Mouse (Mus musculus) 416B (cell line): ENCODE measurements around the gene Myo18a.
A peak's percentile ranks its signal among the peaks of the same experiment; 100 is the strongest.
"Not testable (repeated sequence)": the region's sequence is repeated elsewhere in the genome, so short reads cannot be mapped to it uniquely, and the experiment has no call there.

Experiments
- DNase-seq: peaks from one replicate; pipeline ENCODE4 v3.0.0; 2011; ENCODE audit warnings: low read depth

The Myo18a gene

DNA sequence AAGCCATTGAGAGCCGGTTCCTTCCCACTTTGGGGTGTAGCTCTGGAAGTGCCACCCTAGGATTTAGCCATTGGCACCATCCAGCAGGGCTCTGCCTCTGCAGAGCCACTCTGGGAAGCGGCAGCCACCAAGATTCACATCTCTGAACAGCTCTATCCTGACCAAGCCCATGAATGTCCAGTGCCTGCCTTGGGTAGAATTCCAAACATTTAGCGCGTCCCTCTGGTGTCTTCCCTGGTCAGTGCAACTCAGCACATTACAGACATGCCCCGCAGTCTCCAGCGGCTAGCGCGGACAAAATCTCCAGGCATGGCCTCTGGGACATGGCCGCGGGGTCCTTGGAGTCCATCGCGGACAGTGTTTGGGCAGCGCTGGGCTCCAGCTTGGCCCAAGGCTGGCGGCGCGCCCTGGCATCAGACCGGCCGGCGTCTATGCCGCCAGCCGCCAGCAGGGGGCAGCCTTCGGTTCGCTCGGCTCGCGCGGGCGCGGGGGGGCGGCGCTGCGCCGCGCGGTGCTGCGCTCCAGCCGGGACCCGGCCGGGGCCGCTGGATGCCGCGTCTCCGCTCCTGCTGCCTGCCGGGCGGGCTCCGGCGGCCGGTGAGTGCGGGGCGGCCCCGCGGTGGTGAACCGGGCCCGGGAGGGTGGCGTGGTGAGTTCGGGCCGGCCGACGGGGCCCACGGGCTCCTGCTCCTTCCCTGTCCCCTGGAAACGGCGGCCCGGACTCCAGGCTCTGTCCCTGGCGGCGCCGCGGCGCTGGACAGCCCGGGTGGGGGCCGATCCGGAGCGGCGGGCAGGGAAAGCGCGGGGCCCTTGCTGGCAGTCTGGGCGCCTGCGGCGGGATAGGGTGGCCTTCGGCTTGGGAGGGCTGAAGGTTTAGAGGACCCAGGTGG lies at the start of gene Myo18a:
Myo18a (plus strand) TSS at position 464 of the 890 bp plus-strand sequence.
- peak; percentile 57 for DNase-seq

DNA sequence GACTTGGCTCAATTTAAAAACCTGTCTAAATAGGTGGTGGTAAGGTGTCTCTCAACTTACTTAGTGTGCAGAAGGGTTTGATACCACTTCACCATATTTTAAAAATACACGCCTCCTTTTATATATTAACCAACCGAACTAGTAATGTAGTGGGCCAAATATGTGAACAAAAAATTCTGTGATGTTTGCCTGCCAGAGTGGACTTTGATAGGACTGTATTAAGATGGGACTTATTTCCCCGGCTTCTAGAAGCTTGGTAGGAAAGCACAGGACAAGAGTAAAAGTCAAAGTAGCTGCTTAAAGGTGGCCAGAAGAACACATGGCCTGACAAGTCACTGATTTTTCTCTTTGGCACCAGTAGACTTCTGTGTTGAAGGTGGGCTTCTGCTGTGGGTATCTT lies 49.3 kb upstream of the Myo18a start:
- DNase-seq = no peak

DNA sequence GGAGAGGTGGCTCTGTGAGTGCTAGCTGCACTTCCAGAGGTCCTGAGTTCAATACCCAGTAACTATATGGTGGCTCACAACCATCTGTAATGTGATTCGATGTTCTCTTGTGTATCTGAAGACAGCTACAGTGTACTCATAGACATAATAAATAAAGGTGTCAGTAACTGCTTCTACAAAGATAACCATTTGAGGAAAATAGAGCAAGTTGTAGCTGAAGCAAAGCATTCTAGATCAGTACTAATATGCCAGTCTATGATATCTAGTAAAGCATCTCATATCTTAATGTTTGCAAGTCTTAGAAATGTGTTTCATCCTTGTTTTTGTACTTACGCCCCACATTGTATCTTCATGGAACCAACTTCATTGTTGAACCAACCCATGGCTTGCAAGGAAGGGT lies 44.0 kb upstream of the Myo18a start:
- no peak for DNase-seq

DNA sequence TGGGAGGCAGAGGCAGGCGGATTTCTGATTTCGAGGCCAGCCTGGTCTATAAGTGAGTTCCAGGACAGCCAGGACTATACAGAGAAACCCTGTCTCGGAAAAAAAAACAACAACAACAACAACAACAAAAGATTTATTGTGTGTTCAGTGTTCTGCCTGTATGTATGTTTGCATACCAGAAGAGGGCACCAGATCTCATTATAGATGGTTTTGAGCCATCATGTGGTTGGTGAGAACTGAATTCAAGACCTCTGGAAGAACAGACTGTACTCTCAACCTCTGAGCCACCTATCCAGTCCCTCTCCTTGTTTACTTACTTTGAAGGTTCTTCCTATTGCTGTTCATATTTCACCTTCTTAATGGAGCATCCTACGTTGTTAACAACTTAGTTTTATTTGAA lies 41.7 kb upstream of the Myo18a start:
- DNase-seq = no peak

DNA sequence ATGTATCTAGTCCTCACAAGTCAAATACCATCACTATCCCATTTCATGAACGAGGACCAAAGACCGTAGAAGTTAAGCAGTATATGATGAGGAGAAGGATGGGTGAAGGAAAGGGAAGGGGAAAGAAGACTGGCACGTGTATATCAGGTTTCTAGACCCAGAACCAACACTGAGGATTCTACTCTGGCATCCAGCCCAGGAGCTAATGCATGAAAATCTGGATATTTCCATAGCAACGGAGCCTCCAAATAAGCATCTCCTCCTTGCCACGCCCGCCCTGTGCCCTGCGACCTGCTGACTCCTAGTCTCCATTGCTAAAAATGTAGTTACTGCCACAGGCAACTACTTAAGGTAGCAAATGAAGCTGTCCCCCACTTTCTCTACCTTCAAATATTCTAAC lies 38.3 kb upstream of the Myo18a start:
- DNase-seq = no peak

DNA sequence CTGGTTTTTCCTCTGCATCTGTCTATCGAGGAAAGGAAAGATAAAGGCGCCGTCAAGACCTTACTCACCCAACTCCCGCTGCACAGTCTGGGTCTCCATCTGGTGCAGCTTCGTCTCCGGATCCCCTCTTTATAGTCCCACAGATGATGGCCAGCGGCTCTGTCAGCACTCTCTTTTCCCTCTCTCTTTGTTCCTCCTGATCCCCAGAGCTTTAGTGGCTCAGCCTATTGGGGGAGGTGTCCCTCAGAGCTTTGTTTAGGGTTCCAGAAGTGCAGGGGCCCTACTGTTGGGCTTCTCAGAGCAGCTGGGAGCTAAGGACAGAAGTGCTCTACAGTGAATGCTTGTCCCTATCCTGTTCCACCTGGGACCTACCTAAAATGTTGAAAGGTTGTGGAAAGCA lies 37.9 kb upstream of the Myo18a start, which contains the start of gene Cryba1:
Cryba1 (minus strand) TSS at position 101 of the 400 bp plus-strand sequence.
- DNase-seq = no peak

DNA sequence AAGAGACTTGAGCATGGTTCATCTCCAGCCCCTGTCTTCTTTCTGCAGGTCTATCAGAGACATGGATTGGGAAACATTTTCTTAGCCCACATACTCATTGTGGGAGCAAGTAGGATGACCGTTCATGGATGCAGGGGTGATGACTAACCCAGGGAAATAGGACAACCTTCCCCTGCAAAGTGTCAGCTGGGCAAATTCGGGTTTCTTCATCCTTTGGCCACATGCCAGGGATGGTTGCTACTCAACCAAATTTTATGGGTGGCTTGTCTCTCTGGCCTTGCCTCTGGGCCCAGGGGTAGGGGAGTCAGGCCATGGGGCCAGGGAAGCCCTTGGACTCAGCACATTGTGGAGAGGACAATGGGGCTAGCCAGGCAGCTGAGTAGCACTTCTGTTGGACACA lies 34.5 kb upstream of the Myo18a start:
- DNase-seq = peak; percentile 40

DNA sequence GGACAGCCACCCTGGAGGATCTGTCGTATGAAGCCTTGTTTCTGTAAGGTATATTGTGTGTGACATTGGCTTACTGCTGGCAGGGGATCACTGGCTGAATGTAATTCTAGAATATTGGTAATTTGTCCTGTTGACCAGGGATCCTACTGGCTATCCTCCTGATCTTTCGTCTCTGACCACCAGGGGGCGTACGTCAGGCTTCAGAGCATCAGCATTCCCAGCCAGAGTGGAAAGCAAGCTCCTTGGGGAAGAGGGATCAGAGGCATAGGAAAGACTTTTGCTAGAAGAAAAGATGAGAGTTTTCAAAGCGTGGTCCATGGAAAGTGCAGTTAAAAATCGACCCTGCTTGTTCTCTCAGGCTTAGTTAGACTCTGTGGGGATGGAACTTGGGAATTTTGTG lies 25.8 kb upstream of the Myo18a start:
- peak; percentile 65 for DNase-seq

DNA sequence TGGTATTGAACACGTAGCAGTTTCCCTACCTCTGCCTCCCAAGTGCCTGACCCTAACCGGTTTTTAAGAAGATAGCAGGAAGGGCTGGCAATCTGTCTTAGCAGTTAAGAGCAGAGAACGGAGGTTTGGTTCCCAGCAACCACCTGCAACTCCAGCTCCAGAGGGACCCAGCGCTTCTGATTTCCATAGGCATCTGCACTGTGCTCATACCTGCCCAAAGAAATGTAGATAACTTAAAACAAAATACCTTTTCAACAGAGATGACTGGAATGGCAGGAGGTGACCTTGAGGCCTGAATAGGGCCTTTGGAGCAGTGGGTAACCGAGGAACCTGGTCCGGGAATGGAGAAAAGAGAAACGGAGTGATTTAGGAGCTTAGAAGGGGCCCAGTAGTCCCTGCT lies 24.5 kb upstream of the Myo18a start:
- no peak for DNase-seq

DNA sequence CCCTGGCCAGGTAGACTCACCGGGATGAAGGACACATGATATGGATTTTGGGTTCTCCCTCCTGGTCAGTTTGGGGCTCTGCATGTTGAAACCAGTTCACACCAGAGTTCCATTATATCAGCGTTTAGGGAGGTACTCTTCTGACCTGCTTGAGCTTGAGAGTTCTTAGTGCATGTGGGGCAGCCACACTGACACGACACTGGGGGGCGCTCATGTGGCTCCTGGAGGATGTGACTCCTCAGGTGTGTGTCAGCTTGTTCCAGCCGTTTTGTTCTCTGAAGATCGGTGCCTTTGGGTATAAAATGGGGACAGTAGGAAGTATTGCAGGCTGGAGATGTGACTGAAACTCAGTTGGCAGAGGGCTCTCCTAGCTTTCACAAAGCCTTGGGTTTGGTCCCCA lies 19.1 kb upstream of the Myo18a start:
- peak; percentile 61 for DNase-seq

DNA sequence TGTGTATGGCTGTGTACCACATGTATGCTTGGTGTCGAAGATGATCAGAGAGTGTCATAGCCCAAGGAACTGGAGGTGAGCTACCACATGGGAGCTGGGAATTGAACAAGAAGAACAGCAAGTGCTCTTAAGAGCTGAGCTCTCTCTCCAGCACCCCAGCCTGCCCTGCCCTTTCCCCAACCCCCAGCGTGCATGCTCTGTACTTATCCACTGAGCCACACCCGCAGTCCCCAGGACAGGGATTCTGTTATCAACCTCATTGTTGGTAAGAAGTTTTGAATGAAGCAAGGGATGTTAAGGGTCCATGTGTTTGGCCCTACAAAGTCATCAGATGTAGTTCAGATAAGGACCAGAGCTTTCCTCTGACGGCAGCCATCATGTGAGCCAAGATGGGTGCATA lies 16.4 kb upstream of the Myo18a start:
- no peak for DNase-seq

DNA sequence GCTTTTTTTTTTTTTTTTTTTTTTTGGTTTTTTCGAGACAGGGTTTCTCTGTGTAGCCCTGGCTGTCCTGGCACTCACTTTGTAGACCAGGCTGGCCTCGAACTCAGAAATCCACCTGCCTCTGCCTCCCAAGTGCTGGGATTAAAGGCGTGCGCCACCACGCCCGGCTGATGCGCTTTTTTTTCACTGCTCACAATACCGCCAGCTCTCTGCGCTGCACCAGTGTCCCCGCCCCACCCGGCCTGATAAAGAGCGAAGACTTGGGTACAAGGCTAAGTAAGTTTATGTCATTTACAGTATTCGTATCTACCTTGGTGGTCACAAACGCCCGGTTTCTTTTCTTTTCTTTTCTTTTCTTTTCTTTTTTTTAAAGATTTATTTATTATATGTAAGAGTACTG lies 15.9 kb upstream of the Myo18a start:
- DNase-seq = not testable (repeated sequence)

DNA sequence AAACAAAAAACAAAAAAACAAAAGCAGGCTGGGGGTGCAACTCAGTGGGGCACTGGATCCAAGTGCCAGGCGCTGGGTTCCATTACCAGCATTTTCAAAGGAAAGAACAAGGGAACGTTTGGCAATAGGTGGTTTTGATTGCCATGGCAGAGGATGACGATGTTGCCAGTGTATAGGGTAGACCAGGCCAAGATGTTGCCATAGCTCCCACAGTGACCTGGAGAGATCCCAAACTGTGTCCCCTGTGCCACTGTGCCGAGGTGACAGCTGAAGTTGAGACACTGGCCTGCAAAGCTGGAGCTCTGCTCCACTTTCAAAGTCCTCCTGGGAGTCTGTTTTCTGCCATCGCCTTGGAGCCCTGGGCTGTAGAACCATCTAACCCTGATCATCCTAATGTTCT lies 14.1 kb upstream of the Myo18a start:
- DNase-seq = no peak

DNA sequence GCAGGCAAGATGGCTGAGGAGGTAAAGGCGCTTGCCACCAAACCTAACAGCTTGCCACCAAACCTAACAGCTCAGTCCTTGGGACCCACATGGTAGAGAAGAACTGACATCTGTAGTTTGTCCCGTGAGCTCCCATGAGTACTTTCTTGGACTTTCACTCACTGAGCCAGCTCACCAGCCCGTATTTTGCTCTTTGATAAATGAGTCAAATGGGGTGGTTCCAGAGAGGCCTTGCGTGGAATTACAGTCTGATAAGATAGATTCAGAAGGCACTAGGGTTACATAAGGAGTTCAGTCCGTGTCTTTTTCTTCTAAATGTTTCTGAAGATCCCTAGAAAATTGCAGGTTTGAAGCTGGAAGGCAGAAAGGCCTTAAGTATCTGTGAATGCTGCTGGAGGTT lies 10.5 kb upstream of the Myo18a start:
- DNase-seq = no peak

DNA sequence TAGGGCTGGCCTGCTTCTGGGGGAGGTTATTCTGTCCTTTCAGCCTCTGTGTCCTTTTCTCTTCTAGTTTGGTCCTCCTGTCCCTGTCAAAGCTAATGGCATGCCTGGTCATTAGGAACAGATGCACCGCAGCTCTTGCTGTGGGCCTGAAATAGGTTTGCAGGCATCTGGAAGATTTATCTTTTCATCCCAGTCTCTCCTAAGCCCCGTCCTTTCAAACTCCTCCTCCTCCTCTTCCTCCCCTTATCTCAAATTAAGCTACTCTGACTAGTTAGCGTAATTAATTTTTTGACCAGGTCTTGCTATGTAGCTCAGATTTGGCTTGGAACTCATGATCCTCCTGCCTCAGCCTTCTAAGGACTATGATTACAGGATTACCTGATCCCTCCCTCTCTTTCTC lies 9.6 kb upstream of the Myo18a start:
- DNase-seq = no peak

DNA sequence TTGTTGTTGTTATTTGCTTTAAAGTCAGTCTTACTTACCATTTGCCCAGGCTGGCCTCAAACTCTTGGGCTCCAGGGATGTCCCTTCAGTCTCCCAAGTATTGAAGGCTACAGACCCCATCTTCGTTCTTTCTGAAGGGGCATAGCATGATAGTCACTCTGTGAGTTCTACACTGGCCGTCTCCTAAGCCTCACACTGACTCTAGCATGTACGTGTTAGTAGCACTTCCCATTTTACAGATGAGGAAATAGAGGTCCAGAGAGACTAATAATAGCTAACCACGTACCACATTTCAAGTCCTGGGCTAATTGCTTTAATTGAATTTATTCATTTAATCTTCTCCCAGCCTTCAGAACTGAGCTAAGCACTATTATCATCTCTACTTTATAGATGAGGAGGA lies 3.0 kb upstream of the Myo18a start:
- DNase-seq = no peak

DNA sequence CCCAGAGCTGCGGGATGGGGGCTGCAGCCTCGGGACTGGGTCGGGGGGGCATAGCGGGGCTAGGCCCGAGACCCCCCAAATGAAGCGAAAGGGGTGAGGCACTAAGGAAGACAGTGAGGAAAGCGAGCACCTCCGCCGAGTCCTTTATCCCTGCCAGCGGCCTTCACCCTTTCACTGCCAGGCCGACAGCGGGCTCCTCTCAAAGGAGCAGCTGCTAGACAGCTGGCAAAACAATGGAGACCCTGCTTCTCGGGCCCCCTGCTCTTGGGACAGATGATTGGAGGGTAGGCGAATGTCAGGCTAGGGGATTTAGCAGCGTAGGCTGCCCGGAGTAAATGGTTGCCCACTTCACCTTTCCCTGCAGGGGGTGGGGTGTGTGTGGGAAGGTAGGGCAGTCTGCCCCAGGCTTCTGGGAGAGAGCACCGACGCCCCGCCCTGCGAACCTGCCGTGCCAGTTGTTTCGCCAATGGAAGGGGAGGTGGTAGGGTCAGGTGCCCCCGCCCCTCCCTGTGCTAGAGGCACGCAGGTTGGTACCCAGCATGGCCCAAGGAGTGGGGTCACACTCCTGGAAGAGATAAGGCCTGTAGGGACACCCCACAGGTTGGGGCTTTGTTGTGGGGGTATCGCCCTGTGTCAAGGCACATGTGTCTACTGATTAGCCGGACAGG lies 761 bp downstream of the Myo18a start:
- peak; percentile 69 for DNase-seq

DNA sequence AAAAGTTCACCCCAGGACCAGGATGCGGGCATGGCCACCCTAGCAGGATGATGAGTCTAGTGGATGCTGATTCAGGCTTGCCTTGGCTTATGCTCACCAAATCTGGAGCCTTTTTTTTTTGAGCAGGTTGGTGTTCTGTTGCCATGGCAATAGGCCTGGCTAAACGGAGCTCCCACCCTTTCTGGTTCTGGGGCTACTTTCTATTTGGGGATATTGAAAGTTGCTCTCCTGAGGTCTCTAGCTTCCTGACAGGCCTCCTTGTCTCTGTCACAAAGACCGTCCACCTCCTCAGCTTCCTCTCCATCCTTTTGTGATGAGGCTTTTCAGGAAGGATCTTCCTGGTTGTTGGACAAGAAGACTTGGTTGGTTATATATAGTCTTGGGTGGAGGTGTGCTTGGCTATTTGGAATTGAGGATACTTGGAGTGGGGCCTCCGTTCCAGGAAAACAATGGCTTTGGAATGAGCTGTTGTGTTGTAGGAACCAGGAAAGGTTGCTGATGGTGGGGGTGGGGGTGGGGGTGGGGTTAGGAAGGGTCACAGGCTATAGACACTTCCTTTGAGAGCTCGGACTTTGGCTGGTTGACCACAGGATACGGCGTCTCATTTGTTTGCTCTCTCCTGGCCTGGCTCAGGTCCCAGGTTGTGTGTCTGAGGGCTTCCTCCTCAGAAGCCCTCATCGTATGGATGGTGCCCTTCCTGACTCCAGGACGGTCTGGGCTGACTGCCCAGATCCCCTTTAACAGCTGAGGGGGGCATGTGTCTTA lies 1.8 kb downstream of the Myo18a start:
- DNase-seq = peak; percentile 85

DNA sequence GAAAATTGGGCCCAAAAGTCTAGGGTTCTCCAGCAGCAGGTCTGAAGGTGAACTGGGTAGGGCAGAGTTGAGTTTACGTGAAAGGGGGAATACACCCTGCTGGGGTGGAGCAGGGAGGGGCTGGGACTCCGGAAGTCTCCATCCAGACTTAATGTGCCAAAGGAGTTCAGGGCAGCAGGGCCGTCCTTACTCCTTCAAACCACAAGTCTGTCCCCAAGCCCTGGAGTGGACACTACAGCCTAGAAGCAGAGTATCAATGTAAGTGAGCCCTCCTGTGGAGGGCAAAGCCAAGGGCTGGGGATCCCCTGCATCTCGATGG lies 2.4 kb downstream of the Myo18a start:
- DNase-seq = peak; percentile 71

DNA sequence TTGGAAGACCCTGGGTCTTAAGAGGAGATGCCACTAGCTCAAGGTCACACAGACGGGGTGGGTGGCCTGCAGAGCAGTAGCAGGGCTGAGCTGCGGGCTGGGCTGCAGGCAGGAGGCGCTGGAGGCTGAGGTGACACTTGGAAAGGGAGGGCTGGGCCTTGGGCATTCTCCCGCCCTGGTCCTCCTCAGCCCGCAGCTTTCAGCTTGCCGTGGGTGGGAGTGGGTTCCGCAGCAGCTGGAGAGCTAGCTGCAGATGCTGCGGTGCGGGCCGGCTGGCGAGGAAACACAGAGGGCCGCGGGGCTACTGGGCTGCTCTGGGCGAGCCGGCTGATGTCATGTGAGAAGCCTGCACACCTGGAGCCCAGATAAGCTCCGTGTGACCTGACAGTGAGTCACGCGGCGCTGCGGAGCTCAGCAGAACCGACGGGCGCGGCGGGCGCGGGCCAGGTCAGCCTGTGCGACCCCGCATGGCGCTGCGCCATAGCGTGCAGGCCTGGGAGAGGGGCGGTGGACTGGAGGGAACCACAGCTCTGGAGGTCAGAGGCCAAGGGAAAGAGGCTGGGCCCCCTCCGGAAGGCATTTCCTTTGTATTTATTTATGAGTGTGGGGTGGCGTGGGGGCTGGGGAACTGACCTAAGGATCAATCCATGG lies 3.4 kb downstream of the Myo18a start:
- peak; percentile 73 for DNase-seq

DNA sequence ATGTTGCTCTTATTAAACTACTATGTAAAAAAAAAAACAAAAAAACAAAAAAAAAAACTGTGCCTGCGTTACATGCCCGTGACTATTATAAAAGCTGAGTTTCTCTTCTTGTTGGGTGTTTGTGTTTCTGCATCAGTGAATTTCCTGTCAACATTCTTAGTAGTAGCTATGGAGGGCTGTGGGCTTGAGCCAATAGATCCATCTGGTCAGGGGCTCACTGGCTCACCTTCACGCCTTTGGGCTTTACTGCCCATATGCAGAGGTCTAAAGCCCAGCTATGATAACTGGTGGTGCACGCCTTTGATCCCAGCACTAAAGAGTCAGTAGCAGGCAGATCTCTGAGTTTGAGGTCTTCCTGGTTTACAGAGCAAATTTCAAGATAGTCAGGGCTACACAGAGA lies 6.5 kb downstream of the Myo18a start:
- DNase-seq = no peak

DNA sequence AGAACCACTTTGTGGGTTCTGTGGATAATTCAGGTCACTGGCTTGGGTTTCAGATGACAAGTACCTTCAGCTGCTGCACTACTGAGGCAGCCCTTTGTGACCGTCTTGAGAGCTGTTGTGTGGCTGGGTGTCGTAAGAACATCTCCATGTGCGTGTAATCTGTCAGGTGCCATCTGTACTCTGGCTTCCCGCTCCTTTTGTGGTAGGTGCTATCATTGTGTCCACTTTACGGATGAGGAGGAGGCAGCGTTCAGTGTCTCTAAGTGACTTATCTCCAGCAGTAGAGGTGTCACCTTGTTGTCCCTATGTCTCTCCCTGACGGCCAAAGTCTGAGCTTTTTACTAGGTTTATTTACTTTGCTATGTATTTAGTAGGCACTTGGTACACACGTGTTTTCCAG lies 7.3 kb downstream of the Myo18a start:
- DNase-seq = peak; percentile 53
